Mouse (Mus musculus) intestine, postnatal 0 days (tissue): ENCODE results near the gene Ccdc191. TPM values are rescaled to one million over a fixed set of nuclear protein-coding genes. Genes with fewer than 3 reads are reported as not detected.
A peak's percentile ranks its signal among the peaks of the same experiment; 100 is the strongest.

Source experiments
- ATAC-seq: fragments of 200-750 bp; cut with Nextera tagmentation; 2 replicates; pipeline ENCODE4 v1.8.0; 2017; ENCODE audit warnings: mild to moderate bottlenecking, moderate TSS enrichment, moderate library complexity
- H3K27ac ChIP-seq: fragments of 300-500 bp; sonication (generic); 2 replicates; pipeline ENCODE4 v1.5.1; 2014; ENCODE audit warnings: mild to moderate bottlenecking, low read depth, low read length, moderate library complexity
- H3K27me3 ChIP-seq: fragments of 300-500 bp; sonication (generic); replicated peaks from 2 replicates; pipeline ENCODE4 v1.6.1; 2014; ENCODE audit warnings: low read length, mixed read lengths; ENCODE audit not compliant: control insufficient read depth, insufficient read depth
- H3K36me3 ChIP-seq: fragments of 300-500 bp; sonication (generic); 2 replicates; pipeline ENCODE4 v1.6.1; 2014; ENCODE audit warnings: mild to moderate bottlenecking, moderate library complexity; ENCODE audit not compliant: control insufficient read depth, insufficient read depth
- H3K4me1 ChIP-seq: fragments of 300-500 bp; sonication (generic); replicated peaks from 2 replicates; pipeline ENCODE4 v1.6.1; 2014; ENCODE audit warnings: antibody characterized with exemption, low read length, mixed read lengths; ENCODE audit not compliant: control insufficient read depth, insufficient read depth
- H3K4me2 ChIP-seq: fragments of 300-500 bp; sonication (generic); replicated peaks from 2 replicates; pipeline ENCODE4 v1.6.1; 2014; ENCODE audit warnings: low read depth, mild to moderate bottlenecking, moderate library complexity
- H3K4me3 ChIP-seq: fragments of 300-500 bp; sonication (generic); 2 replicates; pipeline ENCODE4 v1.5.1; 2014; ENCODE audit warnings: low read depth, low read length
- H3K9ac ChIP-seq: fragments of 300-500 bp; sonication (generic); 2 replicates; pipeline ENCODE4 v1.6.1; 2014; ENCODE audit warnings: mild to moderate bottlenecking, low read depth, low read length
- H3K9me3 ChIP-seq: fragments of 300-500 bp; sonication (generic); 2 replicates; pipeline ENCODE4 v1.6.1; 2016; ENCODE audit warnings: mixed run types; ENCODE audit not compliant: control insufficient read depth
- CTCF ChIP-seq: sonication (generic); IDR thresholded peaks from 2 replicates; pipeline ENCODE4 v1.5.1; 2016; ENCODE audit warnings: low read depth, mild to moderate bottlenecking, control low read depth, antibody characterized with exemption, moderate library complexity
- WGBS: fragments of 180-500 bp; shearing (Covaris S2); extraction: QIAGEN DNeasy Blood & Tissue Kit; methylation state at CpG from one replicate; pipeline ENCODE4 v1.1.7; 2014; 5-methylcytosine and 5-hydroxymethylcytosine counted together
- polyA plus RNA-seq: library from polyadenylated mRNA; unstranded; fragments of >200 nt; fragmentation: Nextera tagmentation; extraction: Ambion mirVana; gene quantifications from 2 replicates; pipeline ENCODE4 v1.2.1, GENCODE M21; 2015

Ccdc191 gene
- polyA plus RNA-seq, 1 experiment from 2014 or later: 3.6 TPM

- Histone ChIP-seq H3K9me3 (no peaks in the 10 kb centered on the region), H3K27ac (no peak overlapping the region), H3K4me3 (no peak overlapping the region), H3K9ac (no peak overlapping the region), H3K27me3 (no peaks in the 10 kb centered on the region), H3K36me3 (peaks cover 33% of the 10 kb centered on the region), H3K4me1 (no peaks in the 10 kb centered on the region), H3K4me2 (no peak overlapping the region)
- no peak for ATAC-seq
- TF ChIP-seq CTCF: no peak
- WGBS: 90% methylated on average over 7 of the region's 7 CpGs
Measured at GRCm38 (mm10) chr16:43871419-43871818, 18.2 kb upstream of the Ccdc191 start.

GRCm38 (mm10) chr16:43879769-43880168, 9.8 kb upstream of the Ccdc191 start:
- no peak for TF ChIP-seq CTCF
- no peaks in the 10 kb centered on the region for H3K9me3 ChIP-seq
- no peak overlapping the region for H3K9ac ChIP-seq
- no peaks in the 10 kb centered on the region for H3K27me3 ChIP-seq
- ATAC-seq: no peak
- no peak overlapping the region for H3K27ac ChIP-seq
- WGBS: 86% methylated on average over 6 of the region's 6 CpGs
- H3K4me1 ChIP-seq: no peaks in the 10 kb centered on the region
- H3K4me3 ChIP-seq: no peak overlapping the region
- H3K36me3 ChIP-seq: peaks cover 47% of the 10 kb centered on the region; the same call in 1 of the 2 replicates
- no peak overlapping the region for H3K4me2 ChIP-seq

DNA sequence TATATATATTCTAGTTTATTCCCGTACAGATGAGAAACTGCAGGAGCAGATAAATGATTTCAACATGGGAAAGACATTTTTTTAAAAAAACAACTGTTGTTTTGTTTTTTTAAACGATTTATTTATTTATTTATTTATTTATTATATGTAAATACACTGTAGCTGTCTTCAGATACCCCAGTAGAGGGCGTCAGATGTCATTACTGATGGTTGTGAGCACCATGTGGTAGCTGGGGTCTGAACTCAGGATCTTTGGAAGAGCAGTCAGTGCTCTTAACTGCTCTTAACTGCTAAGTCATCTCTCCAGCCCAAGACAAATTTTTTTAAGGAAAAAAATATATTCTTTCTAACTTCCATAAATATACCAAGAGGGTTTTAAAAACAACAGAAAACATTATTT, 8.0 kb upstream of the Ccdc191 start:
- no peak overlapping the region for H3K4me2 ChIP-seq
- no peaks in the 10 kb centered on the region for H3K27me3 ChIP-seq
- H3K4me3 ChIP-seq: no peak overlapping the region
- peak; percentile 33 for TF ChIP-seq CTCF
- ATAC-seq: no peak
- peaks cover 31% of the 10 kb centered on the region; the same call in 1 of the 2 replicates for H3K36me3 ChIP-seq
- WGBS: 69% methylated on average over 3 of the region's 3 CpGs
- H3K27ac ChIP-seq: no peak overlapping the region
- H3K9me3 ChIP-seq: no peaks in the 10 kb centered on the region
- H3K9ac ChIP-seq: no peak overlapping the region
- no peaks in the 10 kb centered on the region for H3K4me1 ChIP-seq

DNA sequence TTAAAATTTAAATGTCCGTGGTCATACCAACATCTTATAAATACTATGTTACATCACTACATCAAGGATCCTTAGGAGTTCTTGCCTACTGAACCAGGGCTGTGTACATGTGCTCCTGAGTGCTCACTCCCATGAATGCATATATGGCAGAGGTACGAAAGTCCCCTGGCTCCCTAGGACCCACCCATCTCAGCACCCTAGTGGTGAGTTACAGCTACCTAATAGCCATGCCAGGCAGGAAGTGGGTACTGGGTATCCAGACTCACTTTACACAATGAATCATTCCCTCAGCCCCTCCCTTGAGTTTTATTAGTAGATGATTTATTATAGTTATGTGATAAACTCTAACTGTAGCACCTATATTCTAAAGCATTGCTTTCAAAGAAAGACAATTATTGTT, 7.3 kb upstream of the Ccdc191 start:
- Histone ChIP-seq H3K36me3 (peaks cover 26% of the 10 kb centered on the region; the same call in 1 of the 2 replicates), H3K9me3 (no peaks in the 10 kb centered on the region), H3K27me3 (no peaks in the 10 kb centered on the region), H3K4me1 (no peaks in the 10 kb centered on the region), H3K4me3 (no peak overlapping the region), H3K9ac (no peak overlapping the region), H3K27ac (no peak overlapping the region), H3K4me2 (no peak overlapping the region)
- WGBS: 96% methylated on average over 2 of the region's 2 CpGs
- TF ChIP-seq CTCF: no peak
- no peak for ATAC-seq

DNA sequence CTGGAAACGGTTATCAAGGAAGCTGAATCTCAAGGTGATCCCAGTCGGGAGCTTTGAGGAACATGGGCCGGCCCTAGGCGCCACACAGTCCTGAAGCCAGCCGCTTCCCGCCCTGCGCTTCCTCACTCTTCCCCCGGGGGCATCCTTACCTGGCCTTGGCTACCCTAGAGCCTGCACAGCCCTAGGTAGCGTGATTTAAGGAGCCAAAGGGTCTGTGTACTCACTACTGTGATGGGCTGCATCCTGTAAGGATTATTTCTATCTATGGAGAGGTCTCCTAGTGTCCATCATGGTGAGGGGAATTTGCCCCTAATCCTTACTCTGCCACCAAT, 371 bp downstream of the Ccdc191 start:
- ATAC-seq: peak; percentile 98
- WGBS: 0% methylated on average over 9 of the region's 9 CpGs
- TF ChIP-seq CTCF: peak; percentile 76

DNA sequence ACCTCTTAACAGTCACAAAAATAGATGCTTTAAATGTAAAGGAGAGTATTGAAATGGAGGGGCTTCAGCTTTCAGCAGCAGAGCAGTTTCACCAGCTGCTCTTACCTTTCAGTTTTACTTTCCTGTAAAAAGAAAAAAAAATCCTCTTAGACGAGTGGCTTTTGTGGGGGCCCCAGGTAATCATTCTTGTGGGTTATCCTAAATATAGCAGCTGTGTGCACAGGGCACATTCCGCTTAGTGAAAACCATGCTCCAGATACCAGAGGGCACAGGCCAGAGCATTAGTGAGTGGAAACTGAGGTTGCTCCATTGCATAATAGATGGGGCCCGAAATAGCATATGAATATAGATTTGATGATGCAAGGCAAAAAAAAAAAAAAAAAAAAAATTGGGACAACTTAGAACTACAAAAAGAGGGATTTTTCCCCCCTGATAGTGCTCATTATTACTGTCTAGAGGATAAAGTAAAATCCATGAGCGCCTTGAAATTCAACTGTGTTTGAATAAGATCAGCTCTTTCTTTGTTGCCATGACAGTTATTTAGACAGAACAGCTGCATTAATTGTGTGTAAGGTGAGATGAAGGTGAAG, 1.2 kb downstream of the Ccdc191 start:
- 73% methylated on average over 4 of the region's 4 CpGs for WGBS
- no peak overlapping the region for H3K27ac ChIP-seq
- no peak for TF ChIP-seq CTCF
- H3K4me2 ChIP-seq: peak overlapping the region; percentile 69
- H3K9me3 ChIP-seq: no peaks in the 10 kb centered on the region
- H3K9ac ChIP-seq: 0 out of 2 replicates have a peak overlapping the region, but pooled peaks have one; percentile 52
- ATAC-seq: no peak
- H3K36me3 ChIP-seq: no peaks in the 10 kb centered on the region
- no peaks in the 10 kb centered on the region for H3K4me1 ChIP-seq
- no peaks in the 10 kb centered on the region for H3K27me3 ChIP-seq
- no peak overlapping the region for H3K4me3 ChIP-seq

More for the DNA sequence above, 371 bp downstream of the Ccdc191 start:
- no peaks in the 10 kb centered on the region for H3K9me3 ChIP-seq
- peak overlapping the region; percentile 69 for H3K4me2 ChIP-seq
- H3K36me3 ChIP-seq: no peaks in the 10 kb centered on the region
- H3K9ac ChIP-seq: peak overlapping the region; percentile 52
- H3K27me3 ChIP-seq: no peaks in the 10 kb centered on the region
- peak overlapping the region; percentile 54 for H3K4me3 ChIP-seq
- H3K4me1 ChIP-seq: no peaks in the 10 kb centered on the region
- H3K27ac ChIP-seq: no peak overlapping the region

GRCm38 (mm10) chr16:43894501-43894900, 4.9 kb downstream of the Ccdc191 start:
- 88% methylated on average over 8 of the region's 8 CpGs for WGBS

More at GRCm38 (mm10) chr16:43894501-43894900, 4.9 kb downstream of the Ccdc191 start:
- H3K27ac ChIP-seq: no peak overlapping the region
- TF ChIP-seq CTCF: no peak
- H3K4me3 ChIP-seq: no peak overlapping the region
- no peaks in the 10 kb centered on the region for H3K27me3 ChIP-seq
- H3K9me3 ChIP-seq: no peaks in the 10 kb centered on the region
- H3K9ac ChIP-seq: no peak overlapping the region
- ATAC-seq: no peak
- no peaks in the 10 kb centered on the region for H3K4me1 ChIP-seq
- no peaks in the 10 kb centered on the region for H3K36me3 ChIP-seq
- H3K4me2 ChIP-seq: no peak overlapping the region
